13 mouse cellular contexts compared by ENCODE assay signal in the genomic region with DNA sequence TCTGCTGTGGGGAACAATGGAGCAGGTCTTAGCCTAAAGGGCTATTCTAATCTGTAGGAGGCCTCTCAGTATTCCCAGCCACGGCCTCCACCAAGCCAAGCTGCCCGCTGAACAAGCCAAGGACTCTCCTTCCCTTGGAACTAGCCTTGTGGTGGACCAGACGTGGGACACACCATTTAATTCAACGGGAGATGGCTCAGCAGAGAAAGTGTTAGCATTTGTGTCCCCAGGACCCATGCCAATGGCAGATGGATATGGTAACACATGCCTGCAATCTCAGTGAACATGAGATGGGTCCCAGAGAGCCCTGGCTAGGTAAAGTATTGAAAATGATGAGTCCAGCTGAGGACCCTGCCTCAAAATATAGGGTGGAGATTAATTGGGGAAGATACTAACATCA.
DNase-seq lines count a peak whose midpoint lies in the region.
"Had no signal": no experiment of that assay in that cellular context is flagged by ENCODE, and none has a peak within 500 bp of the region (broad histone marks: within the 10 kb centered on the region; RNA-seq: fewer than 3 reads in every experiment).

No protein-coding gene starts in this region.

- peak; percentile 66 to 70 for DNase-seq in cerebellum, postnatal 10 days
- no peak for DNase-seq in cerebellum, postnatal 4 days (ENCODE audit: low spot score in 2 of 2)
- peak; percentile 48 for DNase-seq in layer of hippocampus, adult 11-12 months (ENCODE audit: low spot score)
- no peak for DNase-seq in layer of hippocampus, adult 9-10 months (ENCODE audit: low spot score)
- DNase-seq in layer of hippocampus, adult 8-10 months (ENCODE audit: low spot score in 2 of 2): peak; percentile 29 to 54
- DNase-seq in layer of hippocampus, postnatal 36 days: peak; percentile 44 to 45
- no peak for DNase-seq in spleen, postnatal 14 days (ENCODE audit: low spot score in 2 of 2)
- DNase-seq: adrenal gland, adult 8-10 months; adrenal gland, postnatal 36 days; B cell, adult 2 months; cerebellum, adult 2 months; gastrocnemius, postnatal 36 days; heart, postnatal 14 days had no signal

Comparison
In these comparisons a context has a peak if more than half of its experiments do, and no peak if none do; other contexts are left out.
1. DNase-seq: peak in cerebellum, postnatal 10 days (2 of 2), layer of hippocampus, adult 11-12 months (single experiment), layer of hippocampus, adult 8-10 months (2 of 2) and layer of hippocampus, postnatal 36 days (2 of 2); none in cerebellum, postnatal 4 days (0 of 2), layer of hippocampus, adult 9-10 months (single experiment) and spleen, postnatal 14 days (0 of 2).